Mouse (Mus musculus): ENCODE data around the gene Klrb1b. TPM values are rescaled to one million over a fixed set of nuclear protein-coding genes. Genes with fewer than 3 reads are reported as not detected.
A peak's percentile ranks its signal among the peaks of the same experiment; 100 is the strongest.
"Not testable (repeated sequence)": the region's sequence is repeated elsewhere in the genome, so short reads cannot be mapped to it uniquely, and the experiment has no call there.

Klrb1b gene
- polyA plus RNA-seq, 1 experiment from 2014 or later: not detected

GRCm38 (mm10) chr6:128843479-128843992 is 17.4 kb upstream of the Klrb1b start:
- peak overlapping the region; percentile 79 for H3K9ac ChIP-seq (ENCODE audit: low read depth, low read length)
- under 1% methylated on average over 22 of the region's 22 CpGs for WGBS
- H3K27ac ChIP-seq (ENCODE audit: low read depth, low read length): peak overlapping the region; percentile 79
- H3K4me1 ChIP-seq (replicated peaks; ENCODE audit: control insufficient read depth, insufficient read depth, low read length): peaks cover 15% of the 10 kb centered on the region
- no peak for DNase-seq (ENCODE audit: low spot score)
- no peaks in the 10 kb centered on the region for H3K9me3 ChIP-seq (ENCODE audit: control insufficient read depth, low read length)
- H3K27me3 ChIP-seq (replicated peaks; ENCODE audit: control insufficient read depth, insufficient read depth, low read length): no peaks in the 10 kb centered on the region
- ATAC-seq (replicated peaks; ENCODE audit: low FRiP score): peak; percentile 2
- peak overlapping the region; percentile 66 for H3K4me3 ChIP-seq (ENCODE audit: low read depth, low read length)
- H3K36me3 ChIP-seq (ENCODE audit: control insufficient read depth, insufficient read depth, low read length): no peaks in the 10 kb centered on the region
- H3K4me2 ChIP-seq: peak overlapping the region; percentile 95

DNA sequence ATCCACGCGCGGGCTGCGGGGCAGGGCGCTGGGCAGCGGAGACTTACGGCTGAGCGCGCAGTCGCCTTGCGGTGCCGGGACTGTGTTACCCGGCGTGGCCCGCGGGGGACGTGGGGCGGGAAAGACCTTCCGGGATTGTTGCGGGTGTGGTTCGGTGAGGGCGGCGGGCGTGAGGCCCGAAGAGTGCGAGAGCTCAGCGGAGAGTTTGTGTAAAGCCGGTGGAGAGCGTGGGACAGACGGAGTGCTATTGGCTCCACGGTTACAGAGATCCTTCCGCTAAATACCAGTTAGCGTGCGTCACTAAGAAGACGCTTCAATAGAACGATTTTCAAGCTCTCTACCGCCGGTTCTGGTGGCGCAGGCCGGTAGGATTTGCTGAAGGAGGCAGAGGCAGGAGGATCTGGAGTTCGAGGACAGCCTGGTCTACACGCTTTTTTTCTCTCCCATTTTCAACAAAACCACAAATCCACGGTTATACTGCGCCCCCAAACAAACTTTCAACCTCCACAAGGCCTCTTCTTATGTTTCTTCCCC is 16.9 kb upstream of the Klrb1b start:
- Histone ChIP-seq H3K27ac (ENCODE audit: low read depth, low read length) (peak overlapping the region; percentile 79), H3K4me1 (replicated peaks; ENCODE audit: control insufficient read depth, insufficient read depth, low read length) (peaks cover 15% of the 10 kb centered on the region), H3K9ac (ENCODE audit: low read depth, low read length) (peak overlapping the region; percentile 83), H3K36me3 (ENCODE audit: control insufficient read depth, insufficient read depth, low read length) (no peaks in the 10 kb centered on the region), H3K4me2 (peak overlapping the region; percentile 95), H3K9me3 (ENCODE audit: control insufficient read depth, low read length) (no peaks in the 10 kb centered on the region), H3K27me3 (replicated peaks; ENCODE audit: control insufficient read depth, insufficient read depth, low read length) (no peaks in the 10 kb centered on the region), H3K4me3 (ENCODE audit: low read depth, low read length) (peak overlapping the region; percentile 66)
- peak; percentile 96 for DNase-seq (ENCODE audit: low spot score)
- under 1% methylated on average over 44 of the region's 44 CpGs for WGBS
- ATAC-seq (replicated peaks; ENCODE audit: low FRiP score): peak; percentile 64

DNA sequence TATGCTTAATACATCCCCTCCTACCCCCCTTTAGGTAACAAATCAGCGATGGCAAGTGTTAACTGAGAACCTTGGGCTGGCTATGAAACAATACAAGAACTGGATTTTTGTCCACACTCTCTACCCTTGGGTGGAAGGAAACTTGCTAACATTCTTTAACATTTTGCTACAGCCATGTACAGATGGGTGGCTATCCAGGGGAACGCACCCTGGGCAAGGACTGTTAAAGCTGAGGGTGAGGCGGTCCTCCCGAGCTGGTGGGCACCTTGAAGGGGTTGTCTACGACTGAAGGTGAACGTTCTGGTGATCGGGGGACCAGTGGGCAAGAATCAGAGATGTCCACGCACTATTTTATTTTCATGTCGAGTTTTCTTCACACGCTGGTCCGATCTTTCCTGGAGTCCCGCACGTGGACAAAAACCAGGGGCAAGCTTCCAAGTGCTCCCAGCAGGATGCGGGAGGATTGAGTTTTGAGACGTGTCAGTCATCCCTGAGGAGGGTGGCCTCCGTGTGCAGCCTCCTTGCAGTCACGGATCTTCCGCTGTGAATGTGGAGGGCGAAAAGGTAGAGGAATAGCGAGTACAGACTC is 16.3 kb upstream of the Klrb1b start:
- DNase-seq (ENCODE audit: low spot score): no peak
- Histone ChIP-seq H3K4me2 (peak overlapping the region; percentile 95), H3K9ac (ENCODE audit: low read depth, low read length) (peak overlapping the region; percentile 83), H3K27me3 (replicated peaks; ENCODE audit: control insufficient read depth, insufficient read depth, low read length) (no peaks in the 10 kb centered on the region), H3K36me3 (ENCODE audit: control insufficient read depth, insufficient read depth, low read length) (no peaks in the 10 kb centered on the region), H3K9me3 (ENCODE audit: control insufficient read depth, low read length) (no peaks in the 10 kb centered on the region), H3K27ac (ENCODE audit: low read depth, low read length) (peak overlapping the region; percentile 40; the same call in 1 of the 2 replicates), H3K4me1 (replicated peaks; ENCODE audit: control insufficient read depth, insufficient read depth, low read length) (peaks cover 15% of the 10 kb centered on the region), H3K4me3 (ENCODE audit: low read depth, low read length) (peak overlapping the region; percentile 66)
- no peak for ATAC-seq (replicated peaks; ENCODE audit: low FRiP score)
- WGBS: under 1% methylated on average over 20 of the region's 20 CpGs

DNA sequence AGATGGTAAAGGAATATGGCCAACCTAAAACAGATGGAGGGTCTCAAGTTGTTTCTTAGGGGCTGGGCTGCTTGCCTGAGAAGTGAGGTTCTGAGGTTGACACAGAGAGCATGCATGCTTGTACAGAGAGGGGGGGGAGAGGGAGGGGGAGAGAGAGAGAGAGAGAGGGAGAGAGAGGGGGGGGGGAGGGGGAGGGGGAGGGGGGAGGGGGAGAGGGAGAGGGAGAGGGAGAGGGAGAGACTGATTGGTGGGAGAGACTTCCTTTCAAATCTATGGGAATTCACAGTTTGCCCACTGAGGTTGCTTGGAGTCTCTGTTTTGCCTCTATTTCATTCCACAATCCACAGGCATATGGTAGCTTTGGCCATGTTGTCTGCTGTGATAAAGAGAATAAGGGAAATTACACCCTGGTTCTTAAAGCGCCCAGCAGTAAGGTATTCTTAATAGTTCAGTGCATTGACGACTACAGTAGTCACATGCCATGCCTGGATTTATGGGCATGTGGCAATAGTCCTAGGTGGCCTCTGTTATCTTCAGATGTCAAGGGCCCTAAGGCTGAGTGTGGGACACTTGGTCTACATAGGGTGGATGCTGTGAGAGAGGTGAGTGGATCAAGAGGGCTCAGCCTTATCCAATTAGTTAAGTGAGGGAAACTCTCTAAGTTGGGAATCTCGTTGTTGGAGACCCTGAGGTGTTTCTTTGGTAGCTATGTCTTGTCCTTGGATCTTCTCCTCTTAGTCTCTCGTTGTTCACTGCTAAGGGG is 15.4 kb upstream of the Klrb1b start:
- Histone ChIP-seq H3K36me3 (ENCODE audit: control insufficient read depth, insufficient read depth, low read length) (no peaks in the 10 kb centered on the region), H3K27ac (ENCODE audit: low read depth, low read length) (no peak overlapping the region), H3K9me3 (ENCODE audit: control insufficient read depth, low read length) (no peaks in the 10 kb centered on the region), H3K4me1 (replicated peaks; ENCODE audit: control insufficient read depth, insufficient read depth, low read length) (peaks cover 15% of the 10 kb centered on the region), H3K4me2 (peak overlapping the region; percentile 95), H3K4me3 (ENCODE audit: low read depth, low read length) (peak overlapping the region; percentile 66; the same call in 1 of the 2 replicates), H3K27me3 (replicated peaks; ENCODE audit: control insufficient read depth, insufficient read depth, low read length) (no peaks in the 10 kb centered on the region), H3K9ac (ENCODE audit: low read depth, low read length) (no peak overlapping the region)
- 38% methylated on average over 4 of the region's 4 CpGs for WGBS
- DNase-seq (ENCODE audit: low spot score) (no peak), ATAC-seq (replicated peaks; ENCODE audit: low FRiP score) (no peak)

GRCm38 (mm10) chr6:128840669-128841068 is 14.5 kb upstream of the Klrb1b start:
- not testable (repeated sequence) for H3K4me2 ChIP-seq; H3K27me3 ChIP-seq (replicated peaks; ENCODE audit: control insufficient read depth, insufficient read depth, low read length); H3K4me3 ChIP-seq (ENCODE audit: low read depth, low read length); H3K27ac ChIP-seq (ENCODE audit: low read depth, low read length); ATAC-seq (replicated peaks; ENCODE audit: low FRiP score); DNase-seq (ENCODE audit: low spot score); H3K9ac ChIP-seq (ENCODE audit: low read depth, low read length); H3K36me3 ChIP-seq (ENCODE audit: control insufficient read depth, insufficient read depth, low read length); H3K9me3 ChIP-seq (ENCODE audit: control insufficient read depth, low read length)
- peaks cover 16% of the 10 kb centered on the region for H3K4me1 ChIP-seq (replicated peaks; ENCODE audit: control insufficient read depth, insufficient read depth, low read length)
- WGBS: 73% methylated on average over 3 of the region's 3 CpGs

DNA sequence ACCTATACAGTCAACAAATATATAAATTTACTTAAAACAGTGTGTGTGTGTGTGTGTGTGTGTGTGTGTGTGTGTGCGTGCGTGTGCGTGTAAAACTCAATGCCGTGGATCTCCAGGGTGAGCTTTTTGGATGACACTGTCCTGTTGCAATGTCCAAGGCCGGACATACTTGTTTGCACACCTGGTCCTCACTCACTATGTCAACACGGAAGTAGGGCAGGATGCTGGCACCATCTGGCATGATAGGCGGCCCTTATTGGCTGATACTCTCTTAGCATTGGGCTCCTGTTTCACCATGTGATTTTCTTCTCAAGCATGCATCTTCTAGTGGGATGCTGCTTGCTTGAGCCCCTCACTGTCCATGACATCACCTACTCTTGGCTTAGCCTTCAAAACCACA is 13.8 kb upstream of the Klrb1b start:
- H3K4me1 ChIP-seq (replicated peaks; ENCODE audit: control insufficient read depth, insufficient read depth, low read length): peaks cover 20% of the 10 kb centered on the region
- H3K36me3 ChIP-seq (ENCODE audit: control insufficient read depth, insufficient read depth, low read length): no peaks in the 10 kb centered on the region
- no peaks in the 10 kb centered on the region for H3K27me3 ChIP-seq (replicated peaks; ENCODE audit: control insufficient read depth, insufficient read depth, low read length)
- H3K4me2 ChIP-seq: peak overlapping the region; percentile 87
- no peak overlapping the region for H3K9ac ChIP-seq (ENCODE audit: low read depth, low read length)
- peak overlapping the region; percentile 81 for H3K4me3 ChIP-seq (ENCODE audit: low read depth, low read length)
- WGBS: 58% methylated on average over 7 of the region's 7 CpGs
- DNase-seq (ENCODE audit: low spot score) (no peak), ATAC-seq (replicated peaks; ENCODE audit: low FRiP score) (no peak)
- no peaks in the 10 kb centered on the region for H3K9me3 ChIP-seq (ENCODE audit: control insufficient read depth, low read length)
- H3K27ac ChIP-seq (ENCODE audit: low read depth, low read length): no peak overlapping the region

DNA sequence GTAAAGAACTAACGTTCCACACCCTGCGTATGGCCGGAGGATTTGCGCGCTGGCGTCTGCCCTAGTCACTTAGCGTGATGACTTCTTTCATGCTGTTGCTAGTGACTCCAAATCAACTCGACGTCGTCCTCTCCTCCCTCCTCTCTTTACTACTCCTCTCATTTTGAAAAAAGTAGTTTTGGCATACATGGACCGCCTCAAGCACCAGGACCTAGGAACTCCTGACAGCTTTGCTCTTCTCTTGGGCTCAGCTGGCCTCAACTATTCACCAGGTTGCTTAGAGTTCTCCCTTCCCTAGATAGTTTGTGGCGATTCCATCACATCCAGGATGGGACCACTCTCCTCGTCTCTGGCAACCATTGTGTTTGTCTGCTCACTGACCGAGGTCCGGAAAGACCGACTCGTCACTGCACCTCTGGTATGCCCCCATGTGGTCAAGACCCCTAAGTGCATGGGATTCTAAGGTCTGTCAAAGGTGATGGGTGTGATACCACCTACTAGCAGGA is 13.2 kb upstream of the Klrb1b start:
- WGBS: under 1% methylated on average over 17 of the region's 17 CpGs
- Histone ChIP-seq H3K4me2 (peak overlapping the region; percentile 87), H3K9ac (ENCODE audit: low read depth, low read length) (peak overlapping the region; percentile 60), H3K27ac (ENCODE audit: low read depth, low read length) (peak overlapping the region; percentile 79), H3K4me1 (replicated peaks; ENCODE audit: control insufficient read depth, insufficient read depth, low read length) (peaks cover 17% of the 10 kb centered on the region), H3K9me3 (ENCODE audit: control insufficient read depth, low read length) (no peaks in the 10 kb centered on the region), H3K36me3 (ENCODE audit: control insufficient read depth, insufficient read depth, low read length) (no peaks in the 10 kb centered on the region), H3K4me3 (ENCODE audit: low read depth, low read length) (peak overlapping the region; percentile 81), H3K27me3 (replicated peaks; ENCODE audit: control insufficient read depth, insufficient read depth, low read length) (no peaks in the 10 kb centered on the region)
- ATAC-seq (replicated peaks; ENCODE audit: low FRiP score) (peak; percentile 42), DNase-seq (ENCODE audit: low spot score) (peak; percentile 82)

DNA sequence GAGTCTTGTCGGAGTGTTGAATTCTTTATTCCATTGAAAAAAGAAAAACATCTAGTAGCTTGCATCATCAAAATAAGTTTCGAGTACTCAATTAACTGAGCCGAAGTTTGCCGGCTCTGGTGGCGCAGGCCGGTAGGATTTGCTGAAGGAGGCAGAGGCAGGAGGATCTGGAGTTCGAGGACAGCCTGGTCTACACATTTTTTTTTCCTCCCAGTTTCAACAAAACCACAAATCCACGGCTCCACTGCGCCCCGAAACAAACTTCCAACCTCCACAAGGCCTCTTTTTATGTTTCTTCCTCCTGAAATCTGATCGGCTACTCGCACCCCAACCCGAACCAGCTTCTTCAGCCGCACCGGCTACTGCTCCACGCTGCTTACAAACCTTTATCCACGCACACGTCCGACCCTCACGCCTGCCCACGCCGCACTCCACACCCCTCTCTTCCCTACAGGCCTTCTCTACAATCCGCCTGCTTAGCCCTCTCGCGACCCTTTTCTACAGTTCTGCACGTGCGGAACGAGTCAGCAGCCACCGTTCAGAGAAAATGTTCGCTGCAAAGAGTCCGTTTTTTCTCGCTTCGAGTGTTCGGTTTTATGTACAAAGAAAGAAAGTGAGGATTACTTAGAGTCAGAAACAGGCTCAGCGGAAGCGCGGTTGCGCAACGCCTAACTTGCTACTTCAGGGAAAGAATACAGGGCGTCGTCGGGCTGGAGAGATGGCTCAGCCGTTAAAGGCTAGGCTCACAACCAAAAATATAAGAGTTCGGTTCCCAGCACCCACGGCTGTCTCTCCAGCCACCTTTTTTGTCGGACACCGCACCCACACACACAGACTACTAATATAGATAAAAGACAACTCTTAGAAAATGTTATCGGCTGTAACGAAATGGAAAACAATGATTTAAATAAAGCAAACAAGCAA is 12.5 kb upstream of the Klrb1b start:
- peak overlapping the region; percentile 81 for H3K4me3 ChIP-seq (ENCODE audit: low read depth, low read length)
- H3K4me2 ChIP-seq: peak overlapping the region; percentile 87
- WGBS: under 1% methylated on average over 49 of the region's 49 CpGs
- H3K9ac ChIP-seq (ENCODE audit: low read depth, low read length): peak overlapping the region; percentile 88
- peak; percentile 77 for ATAC-seq (replicated peaks; ENCODE audit: low FRiP score)
- H3K9me3 ChIP-seq (ENCODE audit: control insufficient read depth, low read length): no peaks in the 10 kb centered on the region
- H3K27ac ChIP-seq (ENCODE audit: low read depth, low read length): peak overlapping the region; percentile 90
- no peaks in the 10 kb centered on the region for H3K27me3 ChIP-seq (replicated peaks; ENCODE audit: control insufficient read depth, insufficient read depth, low read length)
- H3K36me3 ChIP-seq (ENCODE audit: control insufficient read depth, insufficient read depth, low read length): no peaks in the 10 kb centered on the region
- peaks cover 14% of the 10 kb centered on the region for H3K4me1 ChIP-seq (replicated peaks; ENCODE audit: control insufficient read depth, insufficient read depth, low read length)
- DNase-seq (ENCODE audit: low spot score): peak; percentile 90

All from liver, embryonic 11.5 days (tissue).